Mouse (Mus musculus) lung, postnatal 10 days (tissue): ENCODE measurements around the gene G3bp2.

Experiments used
- DNase-seq: peaks from one replicate; pipeline ENCODE4 v3.0.0; 2021

Gene G3bp2

DNA sequence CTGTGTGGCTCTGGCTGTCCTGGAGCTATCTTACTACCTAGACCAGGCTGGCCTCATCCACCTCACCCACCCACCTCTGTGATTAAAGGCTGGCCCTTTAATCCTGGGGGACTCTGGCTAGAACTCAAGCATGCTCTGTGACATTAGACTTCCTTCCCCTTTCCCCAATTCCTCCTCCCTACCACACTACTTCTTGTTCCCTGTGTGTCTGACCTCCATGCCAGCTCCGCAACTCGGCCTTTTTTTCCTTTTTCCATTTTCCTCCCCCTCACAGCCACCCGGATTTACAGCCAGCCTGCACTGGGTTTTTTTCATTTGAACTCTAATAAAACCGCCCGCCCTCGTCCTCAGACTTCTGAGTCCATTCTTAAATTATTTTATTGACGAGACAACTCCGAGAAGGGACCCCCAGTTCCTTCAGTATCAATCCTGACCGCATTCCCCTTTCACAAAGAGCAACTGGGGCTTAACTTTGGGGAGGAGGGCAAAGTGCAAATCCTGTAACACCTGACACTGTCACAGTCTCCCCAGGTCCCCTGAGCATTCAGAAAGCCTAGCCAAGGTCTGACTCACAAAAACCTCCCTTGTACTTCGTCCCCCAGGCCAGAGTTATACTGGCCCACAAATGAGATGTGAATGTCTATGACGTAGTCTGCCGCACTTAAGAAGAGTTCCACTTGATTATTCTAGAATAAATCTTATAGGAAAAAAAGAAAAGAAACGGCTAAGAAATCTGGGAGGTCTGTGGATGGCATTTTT, 15.0 kb upstream of the G3bp2 start:
- no peak for DNase-seq

DNA sequence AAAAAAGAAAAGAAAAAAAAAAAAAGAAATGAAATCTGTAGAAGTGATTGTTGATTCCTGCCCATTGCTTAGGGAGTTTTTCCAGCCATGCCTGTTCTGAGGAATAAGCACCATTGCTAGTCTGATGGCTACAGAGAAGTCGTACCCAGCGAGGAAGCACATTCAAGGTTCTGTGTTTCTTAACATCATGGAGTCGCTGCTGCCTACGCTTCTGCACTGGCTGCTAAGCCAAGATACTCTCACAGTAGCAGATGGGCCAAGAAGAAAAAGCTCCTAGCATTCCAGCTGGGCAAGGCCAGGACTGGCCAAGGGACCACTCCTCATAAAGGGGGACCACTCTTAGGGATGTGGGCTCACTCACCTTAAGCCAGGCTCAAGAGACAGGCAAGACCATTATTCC, 14.3 kb upstream of the G3bp2 start:
- DNase-seq, result no peak

DNA sequence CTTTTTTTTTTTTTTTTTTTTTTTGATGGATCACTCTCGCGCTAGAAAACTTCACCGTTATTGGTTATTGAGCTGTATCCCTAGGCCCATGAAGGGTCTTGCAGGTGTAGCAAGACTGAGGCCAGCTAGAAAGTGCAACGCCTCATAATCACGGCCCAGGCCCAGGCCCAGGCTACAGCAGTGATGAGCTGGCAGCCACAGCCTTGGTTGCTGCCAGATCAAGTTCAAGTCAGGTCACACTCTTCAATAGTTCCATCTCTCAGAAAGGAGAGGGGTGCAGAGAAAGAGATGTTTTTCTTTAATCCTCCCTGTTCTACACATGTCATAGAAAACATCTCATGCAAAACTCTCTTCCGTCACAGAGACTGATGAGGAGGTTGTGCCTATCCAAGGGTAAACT, 13.3 kb upstream of the G3bp2 start:
- no peak for DNase-seq

DNA sequence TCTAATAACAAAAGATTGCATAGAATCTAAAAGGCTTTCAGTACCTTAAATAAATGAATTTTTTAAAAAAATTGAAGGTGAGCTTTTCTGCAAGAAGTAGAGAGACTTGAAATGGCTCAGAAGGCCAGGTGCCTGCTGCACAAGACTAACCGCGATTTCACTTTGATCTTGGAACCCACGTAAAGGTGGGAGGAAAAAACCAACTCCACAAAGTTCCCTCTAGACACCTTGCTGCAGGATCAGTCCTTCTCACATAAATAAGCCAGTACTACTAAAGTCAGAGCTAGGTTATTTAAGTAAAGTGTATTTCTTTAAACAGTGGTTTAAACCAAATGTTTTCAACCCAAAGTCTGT, 10.5 kb upstream of the G3bp2 start:
- DNase-seq, result no peak

DNA sequence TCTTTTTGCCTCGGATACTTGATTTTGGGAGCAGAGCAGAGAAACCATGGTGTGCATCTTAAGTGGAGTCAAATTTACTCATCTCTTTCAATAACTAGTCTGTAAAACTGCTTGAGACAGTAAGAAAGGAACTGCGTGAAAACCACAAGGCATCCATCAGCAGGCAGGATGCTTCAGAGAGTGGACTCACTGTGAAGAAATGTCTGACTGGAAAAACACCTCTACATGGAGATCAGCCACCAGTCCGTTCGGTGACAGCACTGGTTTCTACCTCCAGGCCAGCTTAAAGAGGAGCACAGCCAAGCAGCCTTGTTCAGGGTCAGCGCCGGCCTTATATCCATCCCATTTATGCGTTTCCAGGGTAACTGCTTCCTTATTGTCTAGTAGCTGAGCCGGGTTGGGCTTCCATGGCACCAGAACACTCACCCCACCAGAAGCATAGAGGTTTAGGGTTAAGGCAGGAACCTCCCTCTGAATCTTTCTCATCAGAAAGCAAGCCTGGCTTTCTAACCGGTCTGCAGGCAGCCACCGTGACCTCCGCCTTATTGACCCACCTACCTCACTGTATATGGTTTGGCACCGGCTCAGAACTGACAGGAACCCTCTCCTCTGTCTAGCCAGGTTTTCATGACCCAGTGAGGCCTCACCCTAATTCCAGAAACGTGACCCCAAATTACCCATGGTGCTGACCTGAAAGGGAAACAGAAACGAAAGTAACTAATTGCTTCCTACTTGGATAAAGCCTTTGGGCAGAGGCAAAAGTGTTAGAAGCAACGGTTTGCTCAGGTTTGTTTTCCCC, 9.9 kb upstream of the G3bp2 start:
- DNase-seq, result no peak

DNA sequence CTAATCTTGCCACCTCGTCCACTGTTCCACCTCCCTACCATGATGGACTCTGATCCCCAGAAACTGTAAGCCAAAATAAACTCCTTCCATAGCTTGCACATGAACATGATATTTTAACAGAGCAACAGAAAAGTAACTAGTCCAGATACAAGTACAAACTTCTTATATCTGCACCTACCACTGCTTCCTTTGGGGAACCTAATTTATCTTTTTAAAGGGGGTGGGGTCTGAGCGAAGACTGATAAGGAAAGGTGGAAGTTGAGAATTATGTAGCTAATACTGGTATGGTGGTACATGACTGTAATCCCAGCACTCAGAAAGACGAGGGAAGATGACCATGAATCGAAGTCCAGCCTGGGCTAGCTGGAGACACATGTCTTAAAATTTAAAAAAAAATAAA, 4.0 kb upstream of the G3bp2 start:
- no peak for DNase-seq

DNA sequence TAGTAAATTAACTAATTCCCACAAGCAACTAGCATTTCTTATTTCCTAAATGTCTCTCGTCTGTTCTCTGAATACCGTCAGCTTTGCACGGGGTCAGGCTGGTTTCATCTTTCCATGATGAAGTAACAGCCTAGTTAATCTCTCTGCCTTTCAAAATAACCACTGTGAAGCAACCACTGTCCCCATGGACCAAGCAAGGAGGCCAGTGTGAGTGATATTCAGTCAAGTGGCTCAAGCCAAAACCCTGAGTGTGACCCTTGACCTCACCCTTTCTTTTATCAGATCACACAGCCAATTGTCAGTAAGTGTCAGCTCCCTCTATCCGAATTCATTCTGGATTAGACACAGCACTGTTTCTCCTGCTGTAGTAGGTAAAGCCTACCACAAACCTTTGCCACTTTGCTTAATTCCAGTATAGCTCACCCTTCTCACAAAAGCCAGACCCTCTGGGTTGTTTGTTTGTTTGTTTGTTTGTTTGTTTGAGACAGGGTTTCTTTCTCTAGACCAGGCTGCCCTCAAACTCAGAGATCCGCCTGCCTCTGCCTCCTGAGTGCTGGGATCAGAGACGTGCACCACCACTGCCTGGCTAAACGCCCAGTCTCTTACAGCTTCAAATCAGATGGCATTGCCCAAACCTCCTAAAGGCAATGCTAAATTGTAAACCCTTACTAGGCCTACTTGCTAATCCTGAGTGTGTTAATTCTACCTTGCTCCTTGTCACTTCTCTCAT, 2.5 kb upstream of the G3bp2 start:
- no peak for DNase-seq

DNA sequence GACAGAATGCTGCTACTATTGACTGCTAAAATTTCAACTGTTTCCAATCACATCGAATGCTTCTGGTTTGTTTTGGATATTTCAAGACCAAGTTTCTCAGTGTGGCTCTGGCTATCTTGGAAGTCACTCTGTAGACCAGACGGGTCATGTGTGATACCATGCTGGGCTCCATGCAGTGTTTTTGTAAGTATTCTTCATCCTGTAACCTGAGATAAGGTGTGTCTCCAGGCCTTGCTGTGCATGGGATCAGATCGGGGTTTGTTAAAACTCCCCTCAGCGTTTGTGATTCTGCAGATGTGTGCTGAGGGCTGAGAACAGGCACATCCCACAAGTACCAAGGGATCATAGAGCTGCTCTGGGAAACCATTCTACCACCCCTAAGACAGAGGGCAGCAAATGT, 1.7 kb upstream of the G3bp2 start:
- DNase-seq, result no peak

DNA sequence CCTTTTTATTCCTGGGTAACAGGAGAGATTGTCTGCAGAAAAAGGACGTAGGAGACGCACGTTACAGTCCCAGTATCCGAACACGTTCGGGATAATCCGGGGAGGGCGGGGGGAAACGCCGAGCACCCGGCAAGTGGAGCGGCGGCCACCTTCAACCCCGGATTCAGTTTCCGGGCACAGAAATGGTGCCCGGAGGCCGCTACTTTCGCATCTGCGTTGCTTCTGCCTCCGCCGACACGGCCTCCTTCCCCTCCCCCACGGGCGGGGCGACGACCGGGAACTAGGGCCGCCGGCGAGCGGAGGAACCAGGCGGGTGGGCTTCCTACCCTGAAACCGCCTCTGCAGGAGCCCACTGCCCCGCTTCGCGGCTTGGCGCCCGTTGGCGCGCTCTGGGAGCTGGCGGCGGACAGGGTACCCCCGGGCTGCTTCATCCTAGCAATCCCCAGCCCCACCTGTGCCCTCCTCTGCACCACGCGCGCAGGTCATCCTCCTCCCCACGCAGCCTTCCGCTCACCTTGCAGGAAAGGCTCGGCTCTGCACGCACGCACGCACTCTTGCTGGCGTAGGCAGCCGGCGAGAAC, 608 bp downstream of the G3bp2 start:
- DNase-seq, result peak; percentile 76

DNA sequence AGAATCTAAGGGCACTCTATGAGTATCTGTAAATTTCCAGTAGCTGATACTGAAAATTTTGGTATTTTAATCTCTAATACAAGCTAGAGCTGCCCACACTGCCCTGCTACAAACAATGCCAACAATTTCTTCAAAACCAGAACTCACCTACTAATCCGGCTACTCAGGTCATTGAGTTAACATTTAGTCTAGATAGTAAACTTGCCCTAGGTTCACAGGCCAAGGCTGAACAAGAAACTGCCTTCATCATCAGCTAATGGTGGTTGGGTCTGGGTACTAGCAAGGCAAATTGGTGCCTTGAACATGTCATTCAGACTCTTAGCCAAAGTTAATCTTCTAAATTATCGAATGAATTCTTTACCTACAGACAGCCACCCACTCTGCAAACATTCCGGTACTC, 2.2 kb downstream of the G3bp2 start:
- DNase-seq, result no peak

DNA sequence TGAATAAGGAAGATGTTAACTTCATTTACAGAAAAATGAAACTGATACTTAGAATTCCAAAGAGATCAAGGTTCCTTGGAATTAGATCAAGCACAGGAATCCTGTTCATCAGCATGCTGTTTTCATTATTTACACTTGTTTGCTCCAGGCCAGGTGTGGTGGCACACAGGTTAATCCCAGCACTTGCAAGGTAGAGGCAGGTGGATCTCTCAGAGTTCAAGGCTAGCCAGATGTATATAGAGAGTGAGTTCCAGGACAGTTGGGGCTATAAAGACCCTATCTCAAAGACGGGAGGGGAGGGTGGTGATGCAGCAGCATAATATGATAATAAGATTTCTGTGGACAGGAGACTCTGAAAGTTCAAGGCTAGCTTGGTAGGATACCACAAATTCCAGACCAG, 3.1 kb downstream of the G3bp2 start:
- DNase-seq, result no peak

DNA sequence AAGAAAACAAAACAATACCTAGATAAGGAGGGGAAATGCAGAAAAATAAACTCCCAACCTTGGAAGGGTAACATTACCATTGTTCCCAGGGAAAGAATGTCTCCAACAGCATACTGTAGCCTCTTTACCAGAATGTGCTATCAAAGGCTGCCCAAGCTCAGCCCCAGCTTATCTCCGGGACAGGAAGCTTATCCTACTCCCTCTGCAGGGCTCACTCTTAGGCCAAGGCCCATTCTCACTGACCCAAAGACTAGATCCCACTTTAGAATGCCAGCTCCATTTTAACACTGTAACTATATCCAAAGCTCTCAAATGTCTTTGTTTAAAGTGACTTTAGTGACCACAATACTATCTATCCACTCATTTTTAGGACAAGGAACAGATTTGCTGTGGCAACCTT, 4.2 kb downstream of the G3bp2 start:
- no peak for DNase-seq

DNA sequence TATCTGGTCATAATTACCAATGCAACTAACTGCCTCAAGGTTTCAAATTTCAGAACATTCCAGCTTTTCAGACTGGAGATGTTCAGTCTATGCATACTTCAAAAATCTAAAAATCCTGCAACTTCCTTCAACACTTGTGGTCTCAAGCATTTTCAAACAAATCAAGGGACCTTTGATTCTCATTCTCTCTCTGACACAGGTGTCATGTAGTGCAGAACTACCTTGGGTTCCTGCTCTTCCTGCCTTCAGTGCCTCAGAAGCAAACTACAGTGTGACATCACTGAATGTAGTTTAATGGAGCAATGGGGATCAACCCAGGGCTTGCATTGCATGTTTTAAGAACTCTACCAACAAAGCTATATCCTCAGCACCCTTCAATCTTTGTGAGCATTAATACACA, 4.8 kb downstream of the G3bp2 start:
- DNase-seq, result no peak

DNA sequence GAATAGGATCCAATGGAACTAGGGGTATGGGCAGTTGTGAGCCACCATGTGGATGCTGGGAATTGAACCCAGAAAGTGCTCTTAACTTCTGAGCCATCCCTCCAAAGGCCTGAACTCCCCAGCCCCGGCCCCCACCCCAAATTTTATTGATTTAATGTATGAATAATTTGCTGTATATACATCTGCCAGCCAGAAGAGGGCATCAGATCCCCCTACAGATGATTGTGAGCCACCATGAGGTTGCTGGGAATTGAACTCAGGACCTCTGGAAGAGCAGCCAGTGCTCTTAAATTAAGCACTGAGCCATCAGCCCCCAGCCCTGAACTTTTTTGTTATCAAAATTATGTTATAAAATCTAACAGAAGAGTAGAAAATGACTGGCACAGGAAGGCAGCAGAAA, 7.2 kb downstream of the G3bp2 start:
- DNase-seq, result no peak

DNA sequence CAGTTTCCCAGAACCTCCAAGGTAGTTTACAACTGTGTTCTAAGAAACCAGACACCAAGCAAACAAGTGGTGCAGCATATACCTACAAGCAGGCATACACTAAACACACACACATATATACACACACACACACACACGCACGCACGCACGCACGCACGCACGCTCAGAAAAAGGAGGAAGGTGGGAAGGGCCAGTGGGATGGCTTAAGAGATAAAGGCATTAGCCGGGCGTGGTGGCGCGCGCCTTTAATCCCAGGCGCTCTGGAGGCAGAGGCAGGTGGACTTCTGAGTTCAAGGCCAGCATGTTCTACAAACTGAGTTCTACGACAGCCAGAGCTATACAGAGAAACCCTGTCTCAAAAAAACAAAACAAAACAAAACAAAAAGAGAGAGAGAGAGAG, 9.5 kb downstream of the G3bp2 start:
- DNase-seq, result no peak

DNA sequence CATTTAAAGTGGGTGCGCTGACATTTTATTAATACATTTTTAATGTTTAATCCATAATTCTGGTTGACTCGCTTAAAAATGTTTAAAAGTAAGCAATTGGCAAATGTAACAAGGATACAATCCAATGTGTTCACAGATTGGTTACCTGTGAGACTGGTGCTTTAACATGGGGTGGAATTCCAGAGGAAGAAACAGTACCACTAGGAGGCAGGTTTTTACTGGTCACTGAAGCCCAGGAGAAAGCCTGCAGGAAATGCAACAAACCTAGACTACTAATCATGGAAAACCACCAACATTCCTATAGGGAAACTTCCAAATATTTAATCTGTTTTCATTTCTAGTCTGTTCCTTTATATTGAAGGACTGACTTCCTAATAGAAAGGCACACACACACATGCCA, 20.3 kb downstream of the G3bp2 start:
- no peak for DNase-seq

DNA sequence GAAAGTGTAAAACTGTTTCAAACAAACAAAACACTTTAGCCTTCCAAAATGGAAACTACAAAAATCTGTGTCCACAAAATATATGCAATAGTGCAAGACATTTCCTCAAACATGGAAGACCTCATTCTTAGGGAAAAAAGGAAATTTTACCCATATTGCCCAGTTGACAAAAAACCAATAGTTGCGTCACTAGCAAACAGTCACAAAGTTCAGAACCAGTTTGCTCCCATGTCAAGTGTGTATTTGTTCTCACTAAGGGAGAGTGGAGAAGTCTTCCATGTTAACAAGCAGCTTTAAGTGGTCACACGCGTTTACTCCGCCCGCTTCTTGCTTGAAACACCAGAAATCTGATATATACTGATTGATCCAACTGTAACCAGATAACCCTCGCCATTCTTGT, 30.7 kb downstream of the G3bp2 start:
- DNase-seq, result no peak

DNA sequence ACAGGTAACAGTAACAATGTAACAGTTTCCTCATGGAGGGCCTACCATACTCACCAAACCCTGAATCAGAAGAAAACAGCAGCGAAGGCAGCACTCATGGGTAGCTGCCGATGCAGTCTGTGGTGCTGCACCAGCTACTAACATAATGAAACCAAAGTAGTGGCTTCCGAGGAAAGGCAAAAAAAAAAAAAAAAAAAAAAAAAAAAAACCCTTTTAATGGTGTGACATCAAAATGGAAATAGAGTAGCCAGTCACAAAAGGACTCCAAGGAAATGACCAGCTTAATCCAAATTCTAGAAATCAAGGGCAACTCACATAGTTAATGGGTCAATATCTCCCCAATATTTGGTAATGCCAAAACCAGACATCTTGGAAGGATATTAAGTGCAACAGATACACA, 33.1 kb downstream of the G3bp2 start:
- DNase-seq, result no peak

DNA sequence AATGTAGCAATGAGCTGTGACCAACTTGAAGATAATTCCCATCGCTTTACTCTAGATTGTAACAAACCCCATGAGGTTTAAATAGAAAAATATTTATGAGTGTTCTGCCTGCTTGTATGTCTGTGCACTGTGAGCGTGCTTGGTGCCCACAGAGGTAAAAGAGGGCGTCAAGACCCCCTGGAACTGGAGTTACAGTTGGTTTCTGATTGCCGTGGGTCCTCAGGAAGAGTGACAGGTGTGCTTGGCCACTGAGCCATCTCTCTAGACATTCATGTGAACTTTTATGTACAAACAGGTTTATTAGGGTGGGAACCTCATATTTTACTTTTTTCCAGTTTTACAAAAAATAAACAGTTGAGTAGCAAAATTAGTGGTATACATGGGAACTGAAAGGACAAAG, 39.7 kb downstream of the G3bp2 start, which contains the start of gene Cdkl2:
Gene Cdkl2 (minus strand): TSS at position 101 of the 400 bp plus-strand sequence.
- DNase-seq, result no peak

DNA sequence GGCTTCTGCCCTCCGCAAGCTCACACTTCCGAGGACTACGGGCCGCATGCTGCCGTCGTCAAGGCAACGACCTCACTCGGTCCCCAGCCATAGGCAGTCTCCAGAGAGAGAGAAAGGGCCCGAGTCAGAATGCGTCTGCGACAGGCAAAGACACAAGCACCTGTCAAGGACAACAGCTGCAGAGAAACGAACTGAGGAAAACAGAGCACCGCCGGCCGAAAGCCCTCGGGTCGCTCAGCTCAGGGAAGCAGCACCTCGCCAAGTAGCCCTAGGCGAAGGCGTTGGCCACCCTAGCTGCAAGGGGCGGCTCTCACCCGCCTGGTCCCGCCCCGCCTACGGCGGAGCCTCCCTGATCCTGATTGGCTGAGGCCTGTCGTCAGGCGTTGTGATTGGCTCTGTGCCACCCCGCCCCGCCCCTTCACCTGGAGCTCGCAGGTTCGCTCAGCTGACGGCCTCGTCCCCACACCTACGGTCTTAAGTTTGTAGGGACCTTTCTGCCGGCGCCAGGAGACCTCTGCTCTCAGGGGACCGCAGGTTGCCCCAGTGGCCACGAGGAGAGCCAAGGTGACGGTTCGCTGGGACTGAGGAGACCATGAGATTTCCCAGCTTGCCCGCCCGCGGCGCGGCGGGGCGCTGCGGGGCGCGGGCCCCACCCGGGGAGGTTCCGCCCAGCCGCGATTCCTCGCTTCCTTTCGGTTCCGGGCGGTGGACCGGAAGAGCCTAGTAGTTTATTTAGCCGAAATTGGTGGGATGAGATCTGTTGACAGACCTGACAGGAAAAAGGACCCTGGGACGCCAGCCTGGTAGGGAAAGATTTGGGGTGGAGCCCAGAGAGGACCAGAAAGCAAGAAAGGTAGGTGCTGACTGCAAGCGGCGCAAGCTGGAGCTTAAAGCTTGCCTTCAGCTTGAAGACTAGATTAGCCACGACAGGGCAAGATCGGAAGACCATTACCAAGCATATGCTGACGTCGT, 40.9 kb downstream of the G3bp2 start:
- peak; percentile 95 for DNase-seq

DNA sequence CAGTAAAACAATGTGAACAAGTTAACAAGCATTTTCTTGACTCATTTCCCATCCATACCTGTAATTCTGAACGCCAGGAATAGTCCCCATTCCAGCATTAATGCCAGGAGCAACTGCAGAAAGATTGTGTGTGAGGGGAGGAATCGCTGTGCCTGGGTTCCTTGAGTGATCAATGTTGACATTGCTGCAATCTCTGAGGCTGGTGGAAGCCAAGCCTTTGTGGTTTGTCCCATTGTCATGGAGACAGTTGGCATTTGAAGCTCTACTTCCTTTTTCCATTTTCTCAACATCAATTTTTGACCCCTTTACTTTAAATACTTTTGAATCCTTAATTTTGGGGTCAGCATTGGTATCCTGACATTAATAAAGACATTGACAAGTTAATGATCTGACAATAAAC, 63.6 kb downstream of the G3bp2 start:
- DNase-seq, result no peak

DNA sequence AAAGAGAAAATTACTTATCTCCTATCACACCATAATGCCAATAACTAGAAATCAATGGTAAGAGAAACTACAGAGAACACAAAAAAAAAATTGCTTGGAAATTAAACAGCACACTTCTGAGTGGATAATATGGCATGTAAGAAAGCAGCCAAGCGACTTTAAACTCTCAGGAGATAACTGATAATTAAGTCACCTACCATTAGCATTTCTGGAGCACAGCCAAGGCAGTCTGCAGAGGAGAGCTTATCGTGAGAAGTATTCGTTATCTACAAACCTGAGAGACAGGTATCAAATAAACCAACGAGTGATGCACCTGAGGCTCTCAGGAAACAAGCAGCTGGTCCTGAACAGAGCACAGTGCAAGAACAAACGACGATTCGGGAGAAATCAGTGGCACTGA, 71.8 kb downstream of the G3bp2 start:
- no peak for DNase-seq
